Mouse (Mus musculus) erythroblast, embryonic 14.5 days (primary cell): Measurements from ENCODE around the gene Cadps.

ENCODE experiments used
- GATA1 ChIP-seq: IDR thresholded peaks from 2 replicates; pipeline ENCODE4 v1.6.1; 2012; ENCODE audit warnings: low read length, inconsistent platforms, mixed read lengths
- TAL1 ChIP-seq: IDR thresholded peaks from 3 replicates; pipeline ENCODE4 v1.6.1; 2012; ENCODE audit warnings: low read length, inconsistent platforms, mixed read lengths

- TF ChIP-seq GATA1 = no peak
- TF ChIP-seq TAL1 = no peak
Observed at GRCm38 (mm10) chr14:12812072-12812471, 10.8 kb downstream of the Cadps start.
